Mouse (Mus musculus): ENCODE results near the gene Serpini1.

- TF ChIP-seq EP300 (IDR thresholded peaks at IDR 0.05) (no peak), CTCF (IDR thresholded peaks at IDR 0.05) (no peak)
Observed at GRCm38 (mm10) chr3:75584898-75585297, 27.6 kb downstream of the Serpini1 start.

Measured in lung, postnatal 0 days (tissue).